Mouse (Mus musculus) lung, postnatal 14 days (tissue): ENCODE measurements around the gene 2310050C09Rik.

ENCODE experiments used
- DNase-seq: peaks from one replicate; pipeline ENCODE4 v3.0.0; 2021

Gene 2310050C09Rik

GRCm38 (mm10) chr3:92870116-92870515 lies at the start of gene 2310050C09Rik:
TSS of gene 2310050C09Rik (minus strand) at chr3:92870216.
- no peak for DNase-seq

- DNase-seq = no peak
Observed at GRCm38 (mm10) chr3:92907571-92907970, 37.6 kb upstream of the 2310050C09Rik start.

- no peak for DNase-seq
Observed at GRCm38 (mm10) chr3:92905182-92905581, 35.2 kb upstream of the 2310050C09Rik start.

GRCm38 (mm10) chr3:92903640-92904039 lies 33.6 kb upstream of the 2310050C09Rik start:
- DNase-seq = no peak

GRCm38 (mm10) chr3:92902992-92903391 lies 33.0 kb upstream of the 2310050C09Rik start:
- DNase-seq = peak; percentile 25

GRCm38 (mm10) chr3:92894489-92894888 lies 24.5 kb upstream of the 2310050C09Rik start:
- DNase-seq = no peak

- DNase-seq = peak; percentile 15
Observed at GRCm38 (mm10) chr3:92894063-92894462, 24.0 kb upstream of the 2310050C09Rik start.

GRCm38 (mm10) chr3:92874180-92874579 lies 4.2 kb upstream of the 2310050C09Rik start:
- DNase-seq = no peak

GRCm38 (mm10) chr3:92851186-92851585 lies 18.8 kb downstream of the 2310050C09Rik start, which contains the start of gene Lce1l:
TSS of gene Lce1l (minus strand) at chr3:92851286.
- DNase-seq = no peak

- no peak for DNase-seq
Observed at GRCm38 (mm10) chr3:92827108-92827507, 42.9 kb downstream of the 2310050C09Rik start, which contains the start of gene Kprp. TSS of gene Kprp (minus strand) at chr3:92827247.

- DNase-seq = no peak
Observed at GRCm38 (mm10) chr3:92825808-92826207, 44.2 kb downstream of the 2310050C09Rik start.
